Mouse (Mus musculus) left cerebral cortex, postnatal 36 days (tissue): ENCODE measurements around the gene Arhgap10. TPM values are rescaled to one million over a fixed set of nuclear protein-coding genes. Genes with fewer than 3 reads are reported as not detected.

ENCODE experiments used
- DNase-seq, 2 experiments: peaks; one replicate each; pipeline ENCODE4 v3.0.0; 2021 to 2022; ENCODE audit warnings: low spot score in 2 of 2, mixed read lengths in 1 of 2
- intact Hi-C: fragments of 180-260 bp; cut with DNase I; formaldehyde crosslinking; loops from one replicate; pipeline ENCODE4 v1.15.1; 2025
- total RNA-seq, 2 experiments: library from RNA; stranded (reverse); gene quantifications; 2 replicates each; pipeline ENCODE4 v1.2.3; 2021

The Arhgap10 gene
- total RNA-seq, 2 experiments from 2014 or later: 34.5 to 36.9 TPM

- intact Hi-C loops: no loop called here
- no peak for DNase-seq
Observed at GRCm38 (mm10) chr8:77453836-77454235, 63.9 kb downstream of the Arhgap10 start.

- DNase-seq: no peak
- intact Hi-C loops: no loop called here
Observed at GRCm38 (mm10) chr8:77451466-77452382, 66.0 kb downstream of the Arhgap10 start.

- intact Hi-C loops: no loop called here
- DNase-seq: no peak
Observed at GRCm38 (mm10) chr8:77451052-77451451, 66.7 kb downstream of the Arhgap10 start.

- intact Hi-C loops: no loop called here
- DNase-seq: no peak
Observed at GRCm38 (mm10) chr8:77446294-77446693, 71.5 kb downstream of the Arhgap10 start.

- intact Hi-C loops: no loop called here
- DNase-seq: no peak
Observed at GRCm38 (mm10) chr8:77445642-77446041, 72.1 kb downstream of the Arhgap10 start.

- DNase-seq: peak; percentile 30 to 42
- intact Hi-C loops: no loop called here
Observed at GRCm38 (mm10) chr8:77444166-77444870, 73.4 kb downstream of the Arhgap10 start.

GRCm38 (mm10) chr8:77442452-77442851 lies 75.3 kb downstream of the Arhgap10 start:
- intact Hi-C loops: no loop called here
- DNase-seq: no peak

GRCm38 (mm10) chr8:77440913-77441312 lies 76.8 kb downstream of the Arhgap10 start:
- intact Hi-C loops: no loop called here
- no peak for DNase-seq

- intact Hi-C loops: no loop called here
- DNase-seq: no peak
Observed at GRCm38 (mm10) chr8:77440324-77440880, 77.4 kb downstream of the Arhgap10 start.

GRCm38 (mm10) chr8:77439670-77440069 lies 78.1 kb downstream of the Arhgap10 start:
- intact Hi-C loops: no loop called here
- DNase-seq: no peak

- intact Hi-C loops: no loop called here
- no peak for DNase-seq
Observed at GRCm38 (mm10) chr8:77437807-77438493, 79.8 kb downstream of the Arhgap10 start.

GRCm38 (mm10) chr8:77436013-77436990 lies 81.5 kb downstream of the Arhgap10 start:
- DNase-seq: no peak
- intact Hi-C loops: no loop called here

GRCm38 (mm10) chr8:77433221-77433620 lies 84.5 kb downstream of the Arhgap10 start:
- intact Hi-C loops: no loop called here

GRCm38 (mm10) chr8:77432726-77433125 lies 85.0 kb downstream of the Arhgap10 start:
- intact Hi-C loops: no loop called here
- no peak for DNase-seq

More at GRCm38 (mm10) chr8:77433221-77433620, 84.5 kb downstream of the Arhgap10 start:
- no peak for DNase-seq

- intact Hi-C loops: loop anchor here (5.0 to 10.0 kb wide), 2 partner anchors 64 to 576 kb away; no protein-coding TSS in a partner anchor
- DNase-seq: no peak
Observed at GRCm38 (mm10) chr8:77428420-77428819, 89.3 kb downstream of the Arhgap10 start.

- intact Hi-C loops: loop anchor here (5.0 to 10.0 kb wide), 2 partner anchors 64 to 577 kb away; no protein-coding TSS in a partner anchor
Observed at GRCm38 (mm10) chr8:77428015-77428414, 89.7 kb downstream of the Arhgap10 start.

GRCm38 (mm10) chr8:77427438-77427837 lies 90.3 kb downstream of the Arhgap10 start:
- no peak for DNase-seq
- intact Hi-C loops: loop anchor here (5.0 to 10.0 kb wide), 2 partner anchors 65 to 577 kb away; no protein-coding TSS in a partner anchor

More at GRCm38 (mm10) chr8:77428015-77428414, 89.7 kb downstream of the Arhgap10 start:
- no peak for DNase-seq

- DNase-seq: peak; percentile 30 to 32
- intact Hi-C loops: loop anchor here (5.0 to 10.0 kb wide), 3 partner anchors 93 to 581 kb away; partner anchors contain the start of gene Arhgap10
Observed at GRCm38 (mm10) chr8:77423850-77424249, 93.9 kb downstream of the Arhgap10 start.
